Mouse (Mus musculus): ENCODE measurements around the gene Cldn22. TPM values are rescaled to one million over a fixed set of nuclear protein-coding genes. Genes with fewer than 3 reads are reported as not detected.

Cldn22 gene
- polyA plus RNA-seq (2011; ENCODE audit: insufficient read length, low read depth, missing spikeins) = not detected in 2 replicates

- Histone ChIP-seq H3K4me1 (ENCODE audit: control insufficient read depth, insufficient read depth, low read length) (peaks cover 4% of the 10 kb centered on the region; the same call in 1 of the 2 replicates), H3K4me3 (ENCODE audit: insufficient read depth, low read length) (no peak within 1 kb of the TSS), H3K27ac (ENCODE audit: insufficient read depth, low read length) (no peak within 1 kb of the TSS)
- TF ChIP-seq POLR2A (IDR thresholded peaks at IDR 0.05; ENCODE audit: low read depth, low read length) = no peak
- no peak for TF ChIP-seq CTCF (IDR thresholded peaks at IDR 0.05; ENCODE audit: borderline replicate concordance, insufficient read depth, low read length)
Observed at GRCm38 (mm10) chr8:47824182-47824581, at the start of gene Cldn22. TSS of gene Cldn22 (plus strand) at chr8:47824482.

DNA sequence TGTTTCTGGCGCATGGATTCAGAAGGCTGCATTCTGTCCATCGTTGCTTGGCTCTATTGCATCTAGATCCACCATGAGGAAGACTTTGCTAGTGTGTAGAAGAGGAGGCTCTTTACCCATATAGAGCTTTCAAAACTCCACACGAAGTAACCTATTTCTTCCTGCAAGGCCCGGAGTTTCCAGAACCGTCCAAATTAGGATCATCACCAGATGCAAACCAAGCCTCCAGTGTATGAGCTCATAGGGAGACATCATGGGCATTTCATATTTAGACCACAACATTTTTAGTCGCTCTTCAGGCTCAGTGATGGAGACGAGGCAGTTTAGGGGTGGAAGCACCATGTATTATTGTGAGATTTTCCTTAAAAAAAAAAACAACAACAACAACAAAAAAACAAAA is 46.9 kb upstream of the Cldn22 start:
- Histone ChIP-seq H3K4me3 (ENCODE audit: insufficient read depth, low read length) (no peak overlapping the region), H3K27ac (ENCODE audit: insufficient read depth, low read length) (no peak overlapping the region), H3K4me1 (ENCODE audit: control insufficient read depth, insufficient read depth, low read length) (no peaks in the 10 kb centered on the region)
- TF ChIP-seq CTCF (IDR thresholded peaks at IDR 0.05; ENCODE audit: borderline replicate concordance, insufficient read depth, low read length) (no peak), POLR2A (IDR thresholded peaks at IDR 0.05; ENCODE audit: low read depth, low read length) (no peak)

DNA sequence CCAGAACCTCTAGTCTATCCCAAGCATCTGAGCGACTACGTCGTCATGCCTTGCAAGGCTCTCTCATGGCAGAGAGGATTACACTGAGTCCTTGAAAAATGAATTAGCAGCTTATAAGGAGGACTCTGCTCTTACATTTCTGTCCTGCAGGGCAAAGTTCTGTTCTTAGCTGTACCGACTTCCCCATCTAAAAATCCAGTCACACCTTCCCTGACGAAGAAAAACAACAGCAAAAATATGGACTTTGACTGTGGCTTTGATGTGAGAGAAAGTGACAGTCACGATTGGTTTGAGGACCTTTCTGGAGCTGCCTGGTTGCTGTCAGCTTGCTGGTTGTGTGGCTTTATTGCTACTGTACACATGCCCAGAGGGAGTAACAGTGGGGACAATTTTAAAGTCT is 44.7 kb upstream of the Cldn22 start:
- H3K27ac ChIP-seq (ENCODE audit: insufficient read depth, low read length) = no peak overlapping the region
- H3K4me1 ChIP-seq (ENCODE audit: control insufficient read depth, insufficient read depth, low read length) = no peaks in the 10 kb centered on the region
- H3K4me3 ChIP-seq (ENCODE audit: insufficient read depth, low read length) = no peak overlapping the region
- TF ChIP-seq POLR2A (IDR thresholded peaks at IDR 0.05; ENCODE audit: low read depth, low read length) (no peak), CTCF (IDR thresholded peaks at IDR 0.05; ENCODE audit: borderline replicate concordance, insufficient read depth, low read length) (no peak)

GRCm38 (mm10) chr8:47781881-47782280 is 42.4 kb upstream of the Cldn22 start:
- H3K27ac ChIP-seq (ENCODE audit: insufficient read depth, low read length) = no peak overlapping the region
- H3K4me3 ChIP-seq (ENCODE audit: insufficient read depth, low read length) = no peak overlapping the region
- H3K4me1 ChIP-seq (ENCODE audit: control insufficient read depth, insufficient read depth, low read length) = no peaks in the 10 kb centered on the region
- no peak for TF ChIP-seq CTCF (IDR thresholded peaks at IDR 0.05; ENCODE audit: borderline replicate concordance, insufficient read depth, low read length)
- TF ChIP-seq POLR2A (IDR thresholded peaks at IDR 0.05; ENCODE audit: low read depth, low read length) = no peak

DNA sequence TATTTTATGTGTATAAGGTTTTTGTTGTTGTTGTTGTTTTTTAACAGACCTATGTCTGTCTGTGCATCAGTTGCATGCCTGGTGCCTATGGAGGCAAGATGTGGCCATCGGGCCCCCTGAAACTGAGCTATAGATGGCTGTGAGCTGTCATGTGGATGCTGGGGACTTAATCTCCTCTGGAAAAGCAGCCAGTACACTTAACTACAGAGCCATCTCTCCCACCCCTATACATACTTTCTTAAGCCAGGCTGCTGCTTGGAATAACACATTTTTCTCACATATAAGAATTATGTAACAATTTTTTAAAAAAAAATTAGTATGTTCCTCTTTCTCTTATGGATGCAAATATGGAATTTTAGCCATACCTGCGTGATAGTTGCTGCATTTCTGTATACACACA is 40.7 kb upstream of the Cldn22 start:
- H3K27ac ChIP-seq (ENCODE audit: insufficient read depth, low read length) = no peak overlapping the region
- H3K4me3 ChIP-seq (ENCODE audit: insufficient read depth, low read length) = no peak overlapping the region
- TF ChIP-seq POLR2A (IDR thresholded peaks at IDR 0.05; ENCODE audit: low read depth, low read length) = no peak
- no peak for TF ChIP-seq CTCF (IDR thresholded peaks at IDR 0.05; ENCODE audit: borderline replicate concordance, insufficient read depth, low read length)

GRCm38 (mm10) chr8:47783944-47784343 is 40.3 kb upstream of the Cldn22 start:
- TF ChIP-seq POLR2A (IDR thresholded peaks at IDR 0.05; ENCODE audit: low read depth, low read length) = no peak
- no peak for TF ChIP-seq CTCF (IDR thresholded peaks at IDR 0.05; ENCODE audit: borderline replicate concordance, insufficient read depth, low read length)
- Histone ChIP-seq H3K4me1 (ENCODE audit: control insufficient read depth, insufficient read depth, low read length) (no peaks in the 10 kb centered on the region; the same call in 1 of the 2 replicates), H3K4me3 (ENCODE audit: insufficient read depth, low read length) (no peak overlapping the region), H3K27ac (ENCODE audit: insufficient read depth, low read length) (no peak overlapping the region)

More for the DNA sequence above, 40.7 kb upstream of the Cldn22 start:
- no peaks in the 10 kb centered on the region; the same call in 1 of the 2 replicates for H3K4me1 ChIP-seq (ENCODE audit: control insufficient read depth, insufficient read depth, low read length)

- H3K27ac ChIP-seq (ENCODE audit: insufficient read depth, low read length) = no peak overlapping the region
- H3K4me3 ChIP-seq (ENCODE audit: insufficient read depth, low read length) = no peak overlapping the region
- H3K4me1 ChIP-seq (ENCODE audit: control insufficient read depth, insufficient read depth, low read length) = no peaks in the 10 kb centered on the region; the same call in 1 of the 2 replicates
- TF ChIP-seq CTCF (IDR thresholded peaks at IDR 0.05; ENCODE audit: borderline replicate concordance, insufficient read depth, low read length) (no peak), POLR2A (IDR thresholded peaks at IDR 0.05; ENCODE audit: low read depth, low read length) (no peak)
Observed at GRCm38 (mm10) chr8:47784436-47784835, 39.8 kb upstream of the Cldn22 start.

- H3K4me3 ChIP-seq (ENCODE audit: insufficient read depth, low read length) = no peak overlapping the region
- H3K4me1 ChIP-seq (ENCODE audit: control insufficient read depth, insufficient read depth, low read length) = no peaks in the 10 kb centered on the region; the same call in 1 of the 2 replicates
- H3K27ac ChIP-seq (ENCODE audit: insufficient read depth, low read length) = no peak overlapping the region
- TF ChIP-seq POLR2A (IDR thresholded peaks at IDR 0.05; ENCODE audit: low read depth, low read length) (no peak), CTCF (IDR thresholded peaks at IDR 0.05; ENCODE audit: borderline replicate concordance, insufficient read depth, low read length) (no peak)
Observed at GRCm38 (mm10) chr8:47786323-47786722, 38.0 kb upstream of the Cldn22 start.

DNA sequence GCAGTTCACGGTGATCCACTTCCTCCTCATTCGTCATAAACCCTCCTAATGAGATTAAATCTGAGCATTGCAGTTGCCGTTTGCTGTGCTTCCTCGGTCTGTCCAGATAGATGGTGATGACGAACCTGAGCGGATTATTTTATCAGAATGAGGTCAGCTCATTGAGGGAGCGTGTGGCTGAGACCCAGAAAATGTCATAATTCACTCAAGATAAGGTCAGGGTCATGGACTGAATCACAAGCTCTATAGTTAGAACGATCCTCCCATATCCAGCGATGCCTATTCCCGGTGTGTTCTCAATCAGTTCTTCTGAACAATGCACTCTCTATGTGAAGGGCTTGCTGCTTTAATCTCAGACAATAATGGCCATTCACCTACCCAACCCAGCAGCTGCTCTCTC is 36.6 kb upstream of the Cldn22 start:
- Histone ChIP-seq H3K4me1 (ENCODE audit: control insufficient read depth, insufficient read depth, low read length) (no peaks in the 10 kb centered on the region; the same call in 1 of the 2 replicates), H3K4me3 (ENCODE audit: insufficient read depth, low read length) (no peak overlapping the region), H3K27ac (ENCODE audit: insufficient read depth, low read length) (no peak overlapping the region)
- no peak for TF ChIP-seq CTCF (IDR thresholded peaks at IDR 0.05; ENCODE audit: borderline replicate concordance, insufficient read depth, low read length)
- TF ChIP-seq POLR2A (IDR thresholded peaks at IDR 0.05; ENCODE audit: low read depth, low read length) = no peak

DNA sequence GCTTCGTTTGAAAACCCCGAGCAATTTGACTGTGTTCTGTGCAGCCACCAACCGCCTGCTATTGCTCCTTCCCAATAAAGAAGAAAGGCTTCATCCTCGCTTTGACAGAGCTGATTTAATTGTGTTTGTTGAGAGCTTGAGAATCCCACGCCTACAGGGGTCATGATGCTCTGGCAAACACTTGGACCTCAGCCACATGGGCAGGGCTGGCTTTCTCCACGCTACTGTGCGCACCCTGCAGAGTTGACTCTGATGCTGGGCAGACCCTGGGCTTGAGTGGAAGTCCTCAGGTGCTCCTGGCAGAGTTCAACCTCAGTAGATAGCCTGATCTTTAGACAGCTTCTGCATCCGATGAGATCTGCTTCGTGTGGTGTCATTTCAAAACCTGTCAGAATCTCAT is 32.3 kb upstream of the Cldn22 start:
- no peak overlapping the region for H3K4me3 ChIP-seq (ENCODE audit: insufficient read depth, low read length)

More for the DNA sequence above, 32.3 kb upstream of the Cldn22 start:
- TF ChIP-seq CTCF (IDR thresholded peaks at IDR 0.05; ENCODE audit: borderline replicate concordance, insufficient read depth, low read length) = no peak
- TF ChIP-seq POLR2A (IDR thresholded peaks at IDR 0.05; ENCODE audit: low read depth, low read length) = no peak
- H3K4me1 ChIP-seq (ENCODE audit: control insufficient read depth, insufficient read depth, low read length) = no peaks in the 10 kb centered on the region; the same call in 1 of the 2 replicates
- H3K27ac ChIP-seq (ENCODE audit: insufficient read depth, low read length) = no peak overlapping the region
